Mouse (Mus musculus): ENCODE measurements around the gene Znrf4. TPM values are rescaled to one million over a fixed set of nuclear protein-coding genes. Genes with fewer than 3 reads are reported as not detected.

The Znrf4 gene
- polyA plus RNA-seq, 1 experiment from 2014 or later = not detected

DNA sequence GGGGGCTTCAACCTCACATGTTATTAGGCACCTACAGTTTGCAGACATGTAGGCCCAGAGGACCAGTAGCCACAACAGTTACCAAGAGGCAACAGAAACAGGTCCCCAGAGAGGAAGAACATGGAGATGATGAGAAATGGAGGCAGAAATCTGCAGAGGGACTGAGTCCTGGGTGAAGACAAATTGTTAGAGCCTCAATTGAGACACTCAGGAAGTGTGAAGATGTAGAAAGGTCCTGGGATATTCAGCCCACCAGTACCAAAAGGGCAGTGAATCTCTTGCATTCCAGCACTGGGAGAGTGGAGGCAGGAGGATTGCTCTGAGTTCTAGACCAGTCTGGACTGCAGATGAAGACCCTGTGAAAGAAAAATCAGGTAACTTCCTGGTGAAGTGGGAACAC is 2.1 kb upstream of the Znrf4 start:
- Histone ChIP-seq H3K9me3 (replicated peaks; ENCODE audit: control insufficient read depth, low read length) (peaks cover 4% of the 10 kb centered on the region; the same call in 1 of the 2 replicates), H3K27me3 (ENCODE audit: control insufficient read depth, insufficient read depth, low read length) (peaks cover 59% of the 10 kb centered on the region)

DNA sequence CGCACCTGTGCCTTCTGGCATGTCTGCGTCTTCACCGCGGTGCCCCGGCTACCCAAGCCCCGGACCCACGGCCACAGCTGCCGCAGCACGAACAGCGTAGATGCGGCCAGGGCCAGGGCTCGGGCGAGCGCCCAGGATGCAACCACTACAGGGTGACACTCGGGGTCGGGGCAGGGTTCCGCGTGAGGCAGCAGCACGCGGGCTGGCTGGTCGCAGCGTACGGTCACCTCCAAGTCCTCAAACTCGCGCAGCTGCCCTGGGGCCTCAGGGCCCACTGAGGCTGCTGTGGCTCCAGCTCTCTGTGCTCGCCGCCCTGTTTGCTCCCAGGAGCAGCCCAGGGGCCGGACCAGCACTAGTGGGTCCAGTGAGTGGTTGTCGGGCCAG is 532 bp downstream of the Znrf4 start:
- H3K9me3 ChIP-seq (replicated peaks; ENCODE audit: control insufficient read depth, low read length) = peaks cover 4% of the 10 kb centered on the region; the same call in 1 of the 2 replicates
- peaks cover 67% of the 10 kb centered on the region for H3K27me3 ChIP-seq (ENCODE audit: control insufficient read depth, insufficient read depth, low read length)
- peak overlapping the region; percentile 46 for H3K4me2 ChIP-seq
- ATAC-seq (replicated peaks; ENCODE audit: insufficient number of reproducible peaks, low FRiP score, low TSS enrichment) = no peak
- H3K4me3 ChIP-seq (ENCODE audit: low read depth, low read length) = peak overlapping the region; percentile 33
- no peak overlapping the region for H3K9ac ChIP-seq (ENCODE audit: low read depth, low read length)
- H3K4me1 ChIP-seq (ENCODE audit: control insufficient read depth, insufficient read depth, low read length) = peaks cover 6% of the 10 kb centered on the region
- WGBS (ENCODE audit: insufficient replicate concordance) = 20% methylated on average over 29 of the region's 29 CpGs
- H3K36me3 ChIP-seq (ENCODE audit: control insufficient read depth, insufficient read depth, low read length) = no peaks in the 10 kb centered on the region
- H3K27ac ChIP-seq (ENCODE audit: low read depth, low read length) = no peak overlapping the region

More for the DNA sequence above, 2.1 kb upstream of the Znrf4 start:
- Histone ChIP-seq H3K27ac (ENCODE audit: low read depth, low read length) (no peak overlapping the region), H3K4me3 (ENCODE audit: low read depth, low read length) (no peak overlapping the region), H3K4me2 (no peak overlapping the region), H3K36me3 (ENCODE audit: control insufficient read depth, insufficient read depth, low read length) (no peaks in the 10 kb centered on the region), H3K9ac (ENCODE audit: low read depth, low read length) (no peak overlapping the region), H3K4me1 (ENCODE audit: control insufficient read depth, insufficient read depth, low read length) (peaks cover 6% of the 10 kb centered on the region)
- ATAC-seq (replicated peaks; ENCODE audit: insufficient number of reproducible peaks, low FRiP score, low TSS enrichment) = no peak

DNA sequence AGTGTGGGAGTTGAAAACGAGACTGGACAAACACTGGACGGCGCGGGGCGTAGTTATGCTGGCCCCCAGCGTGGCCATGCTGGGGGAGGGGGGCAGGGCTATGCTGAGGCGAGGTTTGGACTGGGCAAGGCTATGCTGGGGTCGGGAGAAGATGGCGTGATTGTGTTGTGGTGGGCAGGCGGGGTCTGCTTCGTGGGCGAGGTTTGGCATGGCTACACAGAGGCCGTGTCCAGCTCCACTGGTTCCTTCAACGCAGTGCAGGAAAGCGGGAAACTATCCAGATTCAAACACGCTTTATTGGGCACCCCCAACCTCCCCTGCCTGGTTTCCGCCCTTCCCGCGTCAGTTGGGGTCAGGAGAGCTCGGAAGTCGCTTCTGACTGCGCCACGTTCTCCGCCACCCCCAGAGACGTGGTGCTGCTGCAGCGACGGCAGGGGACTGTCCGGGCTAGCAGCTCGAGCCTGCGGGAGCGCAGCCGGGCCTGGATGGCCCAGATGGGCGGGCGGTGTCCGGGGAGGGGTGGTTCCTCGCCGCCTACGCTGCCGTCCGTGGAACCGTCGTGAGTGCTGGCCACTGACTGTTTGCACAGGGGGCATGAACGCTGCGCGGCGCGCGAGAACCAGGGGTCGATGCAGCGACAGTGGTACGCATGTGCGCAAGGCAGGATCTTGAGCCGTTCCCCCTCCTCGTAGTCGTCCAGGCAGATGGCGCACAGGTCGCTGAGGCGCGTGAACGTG is 1.1 kb downstream of the Znrf4 start:
- Histone ChIP-seq H3K4me2 (peak overlapping the region; percentile 46), H3K4me1 (ENCODE audit: control insufficient read depth, insufficient read depth, low read length) (peaks cover 6% of the 10 kb centered on the region), H3K27me3 (ENCODE audit: control insufficient read depth, insufficient read depth, low read length) (peaks cover 67% of the 10 kb centered on the region), H3K4me3 (ENCODE audit: low read depth, low read length) (peak overlapping the region; percentile 33), H3K27ac (ENCODE audit: low read depth, low read length) (no peak overlapping the region), H3K36me3 (ENCODE audit: control insufficient read depth, insufficient read depth, low read length) (no peaks in the 10 kb centered on the region), H3K9me3 (replicated peaks; ENCODE audit: control insufficient read depth, low read length) (peaks cover 4% of the 10 kb centered on the region; the same call in 1 of the 2 replicates), H3K9ac (ENCODE audit: low read depth, low read length) (no peak overlapping the region)
- no peak for ATAC-seq (replicated peaks; ENCODE audit: insufficient number of reproducible peaks, low FRiP score, low TSS enrichment)
- WGBS (ENCODE audit: insufficient replicate concordance) = 10% methylated on average over 60 of the region's 60 CpGs

DNA sequence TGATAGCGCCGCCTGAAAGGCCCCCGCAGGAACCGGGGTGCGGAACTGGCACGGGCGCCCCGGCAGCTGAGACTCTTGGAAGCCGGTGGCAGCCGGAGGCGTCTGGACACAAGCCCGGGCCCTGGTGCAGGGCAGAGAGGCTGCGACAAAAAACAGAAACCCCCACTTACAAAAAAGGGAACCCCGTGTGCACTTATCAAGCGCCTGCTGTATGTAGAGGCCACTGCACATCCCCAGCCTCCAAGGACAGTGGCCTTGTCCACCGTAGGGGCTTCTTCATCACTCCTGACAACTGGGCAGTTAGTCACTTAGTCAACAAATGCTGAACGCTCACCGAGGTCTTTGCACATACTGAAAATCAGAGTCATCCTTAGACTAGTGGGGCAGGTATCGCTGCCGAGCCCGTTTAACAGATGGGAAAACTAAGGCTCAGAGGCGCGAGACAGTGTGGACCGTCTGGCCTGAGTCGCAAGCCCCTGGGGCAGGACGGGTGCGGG is 1.7 kb downstream of the Znrf4 start:
- Histone ChIP-seq H3K9ac (ENCODE audit: low read depth, low read length) (no peak overlapping the region), H3K4me1 (ENCODE audit: control insufficient read depth, insufficient read depth, low read length) (peaks cover 3% of the 10 kb centered on the region), H3K4me3 (ENCODE audit: low read depth, low read length) (peak overlapping the region; percentile 10; the same call in 1 of the 2 replicates), H3K9me3 (replicated peaks; ENCODE audit: control insufficient read depth, low read length) (peaks cover 4% of the 10 kb centered on the region; the same call in 1 of the 2 replicates), H3K4me2 (no peak overlapping the region; the same call in 1 of the 2 replicates), H3K27me3 (ENCODE audit: control insufficient read depth, insufficient read depth, low read length) (peaks cover 62% of the 10 kb centered on the region), H3K36me3 (ENCODE audit: control insufficient read depth, insufficient read depth, low read length) (no peaks in the 10 kb centered on the region), H3K27ac (ENCODE audit: low read depth, low read length) (no peak overlapping the region)
- 20% methylated on average over 27 of the region's 27 CpGs for WGBS (ENCODE audit: insufficient replicate concordance)
- no peak for ATAC-seq (replicated peaks; ENCODE audit: insufficient number of reproducible peaks, low FRiP score, low TSS enrichment)

DNA sequence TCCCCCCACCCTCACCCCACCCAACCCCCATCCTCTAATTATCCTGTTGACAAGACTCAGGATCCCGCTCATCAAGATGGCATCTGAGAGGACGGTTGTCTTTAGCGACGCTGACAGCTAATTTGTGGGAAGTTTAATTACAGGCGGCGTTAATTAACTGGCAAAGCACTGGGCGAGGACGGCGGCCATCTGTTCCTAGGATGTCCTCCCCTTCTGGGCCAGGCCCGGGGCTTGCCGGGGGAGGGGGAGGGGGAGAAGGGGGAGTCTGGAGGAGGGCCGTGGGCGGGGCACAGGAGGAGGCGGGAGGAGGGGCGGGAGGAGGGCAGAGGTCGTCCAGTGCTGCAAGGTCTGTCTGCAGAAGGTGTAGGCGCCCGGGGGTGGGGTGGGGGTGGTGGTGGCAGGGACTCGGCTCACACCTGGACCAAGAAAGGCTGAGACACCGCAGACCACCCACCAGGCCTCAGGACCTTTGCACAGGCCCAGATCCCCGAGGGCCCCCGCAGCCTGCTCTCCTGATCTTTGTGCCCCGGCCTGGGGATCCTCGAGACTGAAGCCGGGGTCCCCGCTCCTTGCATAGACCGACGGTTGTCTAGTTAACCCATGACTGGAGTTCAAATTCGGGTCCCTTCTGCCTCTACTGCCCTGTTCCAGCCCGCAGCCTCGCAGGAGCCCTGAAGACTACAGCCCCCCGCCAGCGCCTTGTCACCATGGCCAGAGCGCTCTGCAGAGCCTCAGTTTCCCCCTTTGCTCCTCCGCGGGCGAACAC is 2.3 kb downstream of the Znrf4 start:
- Histone ChIP-seq H3K9me3 (replicated peaks; ENCODE audit: control insufficient read depth, low read length) (peaks cover 4% of the 10 kb centered on the region; the same call in 1 of the 2 replicates), H3K4me1 (ENCODE audit: control insufficient read depth, insufficient read depth, low read length) (peaks cover 3% of the 10 kb centered on the region; the same call in 1 of the 2 replicates), H3K9ac (ENCODE audit: low read depth, low read length) (no peak overlapping the region), H3K27me3 (ENCODE audit: control insufficient read depth, insufficient read depth, low read length) (peaks cover 56% of the 10 kb centered on the region), H3K4me2 (peak overlapping the region; percentile 14; the same call in 1 of the 2 replicates), H3K4me3 (ENCODE audit: low read depth, low read length) (0 out of 2 replicates have a peak overlapping the region, but pooled peaks have one; percentile 10), H3K27ac (ENCODE audit: low read depth, low read length) (no peak overlapping the region), H3K36me3 (ENCODE audit: control insufficient read depth, insufficient read depth, low read length) (no peaks in the 10 kb centered on the region)
- ATAC-seq (replicated peaks; ENCODE audit: insufficient number of reproducible peaks, low FRiP score, low TSS enrichment) = no peak
- WGBS (ENCODE audit: insufficient replicate concordance) = 6% methylated on average over 34 of the region's 37 CpGs

DNA sequence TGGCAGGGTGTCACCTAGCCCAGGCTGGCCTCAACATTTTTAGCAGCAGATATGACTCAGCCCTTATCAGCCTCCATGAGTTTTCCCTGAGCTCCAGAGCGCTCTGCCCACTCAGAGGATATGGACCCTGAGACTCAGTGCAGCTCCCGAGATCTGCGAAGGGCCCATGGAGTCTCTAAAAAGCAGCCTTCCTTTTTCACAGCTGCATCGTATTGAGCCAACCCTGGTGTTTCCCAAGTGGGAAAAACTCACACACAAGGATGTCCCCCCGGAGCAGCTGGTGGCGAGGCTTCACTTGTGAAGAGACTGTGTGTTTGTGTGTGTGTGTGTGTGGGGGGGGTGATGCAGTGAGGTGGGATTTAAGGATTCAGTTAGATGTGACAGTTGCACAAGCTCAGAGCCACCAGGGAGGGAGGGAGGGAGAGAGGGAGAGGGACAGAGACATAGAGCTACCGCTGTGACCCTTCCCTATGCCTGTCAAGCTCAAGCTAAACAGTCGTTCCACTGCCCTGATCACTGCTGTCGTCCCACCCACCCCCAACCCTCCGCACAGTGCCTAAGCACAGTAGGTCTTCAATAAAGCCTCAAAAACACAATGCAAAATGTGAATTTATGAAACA is 3.1 kb downstream of the Znrf4 start:
- H3K36me3 ChIP-seq (ENCODE audit: control insufficient read depth, insufficient read depth, low read length) = no peaks in the 10 kb centered on the region
- H3K4me2 ChIP-seq = no peak overlapping the region
- no peak overlapping the region for H3K27ac ChIP-seq (ENCODE audit: low read depth, low read length)
- 43% methylated on average over 10 of the region's 10 CpGs for WGBS (ENCODE audit: insufficient replicate concordance)
- no peak for ATAC-seq (replicated peaks; ENCODE audit: insufficient number of reproducible peaks, low FRiP score, low TSS enrichment)
- peaks cover 3% of the 10 kb centered on the region; the same call in 1 of the 2 replicates for H3K4me1 ChIP-seq (ENCODE audit: control insufficient read depth, insufficient read depth, low read length)
- no peak overlapping the region for H3K9ac ChIP-seq (ENCODE audit: low read depth, low read length)
- H3K4me3 ChIP-seq (ENCODE audit: low read depth, low read length) = no peak overlapping the region
- peaks cover 55% of the 10 kb centered on the region for H3K27me3 ChIP-seq (ENCODE audit: control insufficient read depth, insufficient read depth, low read length)
- H3K9me3 ChIP-seq (replicated peaks; ENCODE audit: control insufficient read depth, low read length) = peaks cover 4% of the 10 kb centered on the region; the same call in 1 of the 2 replicates

DNA sequence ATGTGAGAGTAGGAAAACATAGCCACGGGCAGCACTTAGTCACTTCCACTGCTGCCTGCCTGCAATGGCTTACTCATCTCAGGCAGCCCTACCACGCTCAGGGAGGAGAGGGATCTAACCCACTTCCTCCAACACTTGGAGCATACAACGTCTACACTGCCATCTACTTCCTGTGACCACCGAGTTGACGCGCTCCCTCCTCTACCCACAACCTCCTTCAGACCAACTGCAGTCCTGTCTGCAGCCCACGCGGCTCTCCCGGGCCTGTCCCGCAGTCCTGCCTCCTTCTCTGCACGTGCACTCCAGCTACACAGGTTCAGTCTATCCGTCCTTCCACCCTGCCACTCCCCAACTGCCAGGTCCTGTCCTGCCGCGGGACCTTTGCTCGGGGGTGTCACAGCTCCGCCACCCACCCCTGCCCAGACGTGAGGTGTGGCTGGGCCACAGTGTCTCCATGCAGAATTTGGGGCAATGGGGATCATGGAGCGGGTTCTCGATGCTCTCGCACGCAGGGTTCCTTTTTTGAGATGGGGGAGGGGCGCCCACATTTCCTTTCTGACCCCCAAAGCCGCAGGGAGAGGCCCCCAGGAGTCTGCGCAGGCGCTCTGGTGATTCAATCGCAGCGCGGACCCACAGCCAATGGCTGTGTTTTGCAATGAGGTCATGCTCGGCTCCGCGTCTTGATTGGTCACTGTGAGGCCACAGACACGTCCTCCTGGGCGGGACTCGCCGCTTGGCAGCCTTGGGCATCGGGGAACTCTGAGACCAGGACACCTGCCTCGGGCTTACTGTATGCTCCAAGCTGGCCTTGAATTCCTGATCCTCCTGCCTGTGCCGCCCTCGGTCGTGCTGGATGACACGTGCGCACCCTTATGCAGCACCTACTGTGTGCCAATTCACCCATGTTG is 4.8 kb downstream of the Znrf4 start:
- H3K27me3 ChIP-seq (ENCODE audit: control insufficient read depth, insufficient read depth, low read length) = peaks cover 41% of the 10 kb centered on the region
- H3K4me3 ChIP-seq (ENCODE audit: low read depth, low read length) = peak overlapping the region; percentile 46
- peak; percentile 89 for ATAC-seq (replicated peaks; ENCODE audit: insufficient number of reproducible peaks, low FRiP score, low TSS enrichment)
- peak overlapping the region; percentile 77 for H3K27ac ChIP-seq (ENCODE audit: low read depth, low read length)
- H3K4me1 ChIP-seq (ENCODE audit: control insufficient read depth, insufficient read depth, low read length) = peaks cover 3% of the 10 kb centered on the region; the same call in 1 of the 2 replicates
- H3K36me3 ChIP-seq (ENCODE audit: control insufficient read depth, insufficient read depth, low read length) = no peaks in the 10 kb centered on the region
- H3K9me3 ChIP-seq (replicated peaks; ENCODE audit: control insufficient read depth, low read length) = peaks cover 4% of the 10 kb centered on the region; the same call in 1 of the 2 replicates
- H3K9ac ChIP-seq (ENCODE audit: low read depth, low read length) = peak overlapping the region; percentile 74
- peak overlapping the region; percentile 83 for H3K4me2 ChIP-seq
- WGBS (ENCODE audit: insufficient replicate concordance) = under 1% methylated on average over 42 of the region's 42 CpGs

Data from heart, embryonic 11.5 days (tissue).